9 mouse cellular contexts compared by ENCODE assay signal in genomic region chr8:102790303-102790702, GRCm38 (mm10). TPM values are rescaled to one million over a fixed set of nuclear protein-coding genes. Genes with fewer than 3 reads are reported as not detected.
A peak's percentile ranks its signal among the peaks of the same experiment; 100 is the strongest.
DNase-seq lines count a peak whose midpoint lies in the region; ATAC-seq and TF ChIP-seq lines count a peak whose summit lies in the region.
"Had no signal": no experiment of that assay in that cellular context is flagged by ENCODE, and none has a peak within 500 bp of the region (broad histone marks: within the 10 kb centered on the region; RNA-seq: fewer than 3 reads in every experiment).

No protein-coding gene starts in this region.

- H3K27me3 ChIP-seq in cerebellum, adult 2 months (ENCODE audit: control insufficient read depth, insufficient read depth, low read length), result no peaks in the 10 kb centered on the region; the same call in 1 of the 2 replicates
- H3K27me3 ChIP-seq in E14TG2a.4 (ENCODE audit: insufficient read depth, low read length), result peaks cover 41% of the 10 kb centered on the region
- H3K27me3 ChIP-seq in embryonic facial prominence, embryonic 14.5 days (replicated peaks; ENCODE audit: control insufficient read depth, insufficient read depth, low read length), result no peaks in the 10 kb centered on the region
- H3K27me3 ChIP-seq: limb, embryonic 15.5 days had no signal

- WGBS in cerebellum, adult 2 months, result 21% methylated on average over 4 of the region's 4 CpGs
- 30% methylated on average over 4 of the region's 4 CpGs for WGBS in embryonic facial prominence, embryonic 14.5 days

- no peak overlapping the region for H3K4me3 ChIP-seq in cerebellum, adult 2 months (replicated peaks; ENCODE audit: insufficient read depth, low read depth, low read length)
- no peak overlapping the region for H3K4me3 ChIP-seq in E14TG2a.4 (replicated peaks; ENCODE audit: low read length)
- H3K4me3 ChIP-seq in embryonic facial prominence, embryonic 14.5 days (ENCODE audit: low read depth, low read length), result no peak overlapping the region
- H3K4me3 ChIP-seq: limb, embryonic 15.5 days had no signal

- H3K9me3 ChIP-seq in E14TG2a.4 (ENCODE audit: low read length), result no peaks in the 10 kb centered on the region
- H3K9me3 ChIP-seq in embryonic facial prominence, embryonic 14.5 days (ENCODE audit: control insufficient read depth, low read length), result no peaks in the 10 kb centered on the region
- H3K9me3 ChIP-seq: limb, embryonic 15.5 days had no signal

- ATAC-seq in cerebellum, adult (ENCODE audit: insufficient number of reproducible peaks, low FRiP score, low TSS enrichment), result no peak
- ATAC-seq in embryonic facial prominence, embryonic 14.5 days (ENCODE audit: low read depth), result no peak
- no peak for ATAC-seq in activated CD4-positive, CD25-positive, alpha-beta regulatory T cell, adult 4 months

- DNase-seq in cerebellum, adult 2 months, result peak in 1 of 2 experiments; percentile 10
- DNase-seq in kidney, postnatal 10 days, result peak; percentile 52
- no peak for DNase-seq in kidney, adult 11 months
- peak; percentile 43 for DNase-seq in embryonic facial prominence, embryonic 14.5 days (ENCODE audit: low spot score)
- DNase-seq in natural killer cell, adult 2 months (ENCODE audit: low spot score in 2 of 2), result no peak

- H3K4me2 ChIP-seq in embryonic facial prominence, embryonic 14.5 days (ENCODE audit: low read depth, low read length), result no peak overlapping the region
- H3K4me2 ChIP-seq: limb, embryonic 15.5 days had no signal

- H3K36me3 ChIP-seq in E14TG2a.4 (ENCODE audit: insufficient read depth, low read length), result no peaks in the 10 kb centered on the region
- no peaks in the 10 kb centered on the region for H3K36me3 ChIP-seq in embryonic facial prominence, embryonic 14.5 days (ENCODE audit: control insufficient read depth, insufficient read depth, low read length)
- H3K36me3 ChIP-seq: limb, embryonic 15.5 days had no signal

- TF ChIP-seq POLR2A in cerebellum, adult 2 months (IDR thresholded peaks at IDR 0.05; ENCODE audit: borderline replicate concordance, insufficient read depth, low read length), result no peak

- peak; percentile 25; the same call in 1 of the 2 replicates for TF ChIP-seq CTCF in cerebellum, adult 2 months (IDR thresholded peaks at IDR 0.05; ENCODE audit: borderline replicate concordance, insufficient read depth, low read depth, low read length)
- peak; percentile 94 for TF ChIP-seq CTCF in E14TG2a.4 (conservative IDR thresholded peaks at IDR 0.05; ENCODE audit: low read length)

- no peak overlapping the region for H3K27ac ChIP-seq in cerebellum, adult 2 months (ENCODE audit: insufficient read depth, low read length)
- H3K27ac ChIP-seq in embryonic facial prominence, embryonic 14.5 days (replicated peaks; ENCODE audit: low read depth, low read length), result no peak overlapping the region
- H3K27ac ChIP-seq: limb, embryonic 15.5 days had no signal

- H3K9ac ChIP-seq in embryonic facial prominence, embryonic 14.5 days (ENCODE audit: low read depth, low read length), result no peak overlapping the region
- H3K9ac ChIP-seq: limb, embryonic 15.5 days had no signal

- no peaks in the 10 kb centered on the region for H3K4me1 ChIP-seq in cerebellum, adult 2 months (ENCODE audit: control insufficient read depth, insufficient read depth, low read length)
- peaks cover 14% of the 10 kb centered on the region for H3K4me1 ChIP-seq in E14TG2a.4 (replicated peaks; ENCODE audit: low read depth, low read length)
- H3K4me1 ChIP-seq in embryonic facial prominence, embryonic 14.5 days (ENCODE audit: control insufficient read depth, insufficient read depth, low read length), result no peaks in the 10 kb centered on the region

RNA-seq across cellular contexts. Expression of gene Cdh11, which starts 4.9 kb away (rescaled TPM):
- 10.9 and 11.7 TPM in 2 replicates for polyA plus RNA-seq in cerebellum, adult 2 months (2012; rRNA removed)
- 207 and 239 TPM in 2 replicates for polyA plus RNA-seq in embryonic facial prominence, embryonic 14.5 days (2014; fragmentation: Nextera tagmentation; extraction: Ambion mirVana)
- under 1 TPM; 0.11 to 0.24 TPM for polyA plus RNA-seq in activated CD4-positive, CD25-positive, alpha-beta regulatory T cell, adult 4 months (2017; shearing (Covaris generic))

Comparison
In these comparisons a context has a peak if more than half of its experiments do, and no peak if none do; other contexts are left out.
1. DNase-seq: peak in kidney, postnatal 10 days (single experiment) and embryonic facial prominence, embryonic 14.5 days (single experiment); none in kidney, adult 11 months (single experiment) and natural killer cell, adult 2 months (0 of 2).
2. RNA of gene Cdh11, which starts 4.9 kb away (polyA plus RNA-seq): 207 to 239 TPM in embryonic facial prominence, embryonic 14.5 days; 10.9 to 11.7 TPM in cerebellum, adult 2 months and 0.11 to 0.24 TPM in activated CD4-positive, CD25-positive, alpha-beta regulatory T cell, adult 4 months; every median in the first group is over 10 times any median in the second.